Mouse (Mus musculus) kidney, postnatal 36 days (tissue): ENCODE measurements around the gene Ikzf4.

Source experiments
- DNase-seq, 2 experiments: peaks; one replicate each; pipeline ENCODE4 v3.0.0; 2021 to 2022; ENCODE audit warnings: mixed read lengths in 2 of 2

Gene Ikzf4

DNA sequence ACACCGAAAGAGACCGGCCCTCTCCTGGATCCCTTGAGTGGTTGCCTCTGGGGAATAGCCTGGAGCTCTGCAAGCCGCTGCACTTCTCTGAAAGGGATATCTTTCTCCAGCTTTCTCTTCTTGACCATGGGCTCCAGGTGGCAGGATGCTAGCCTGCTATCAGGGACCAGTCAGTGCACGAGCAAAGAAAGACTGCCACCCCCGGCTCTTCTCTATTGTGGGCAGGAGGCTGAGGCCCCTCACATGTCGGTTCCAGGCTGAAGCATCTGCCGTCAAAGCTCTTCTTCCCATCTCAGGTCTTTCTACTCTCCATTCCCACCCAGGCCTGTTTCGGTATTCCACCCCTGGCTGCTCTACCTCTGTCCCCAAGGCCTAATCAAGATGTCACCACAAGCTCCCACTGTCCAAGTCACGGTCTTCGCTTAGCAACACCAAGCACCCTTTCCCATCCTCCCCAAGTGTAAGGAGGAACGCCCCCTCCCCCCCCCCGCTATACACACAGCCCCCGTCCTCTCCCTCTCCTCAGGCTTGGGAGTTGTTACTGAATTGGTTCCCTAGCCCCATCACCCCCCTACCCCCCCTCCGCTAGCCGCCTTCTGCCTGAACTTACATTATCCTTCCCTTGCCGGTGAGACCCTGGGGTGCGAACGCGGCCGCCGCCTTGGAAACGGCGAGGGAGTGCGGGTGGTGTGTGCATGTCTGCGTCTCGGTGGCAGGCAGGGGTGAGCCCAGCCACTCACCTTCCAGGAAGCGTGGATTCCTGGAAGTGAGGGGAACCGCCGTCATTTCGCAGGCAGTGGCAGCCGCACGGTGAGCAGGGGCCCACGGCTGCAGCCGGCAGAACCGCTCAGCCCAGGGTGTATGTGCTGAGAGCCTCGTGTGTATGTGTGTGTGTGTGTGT is at the start of gene Ikzf4:
Gene Ikzf4 (minus strand): TSS at position 881 of the 901 bp plus-strand sequence.
- peak; percentile 23 to 62 for DNase-seq

DNA sequence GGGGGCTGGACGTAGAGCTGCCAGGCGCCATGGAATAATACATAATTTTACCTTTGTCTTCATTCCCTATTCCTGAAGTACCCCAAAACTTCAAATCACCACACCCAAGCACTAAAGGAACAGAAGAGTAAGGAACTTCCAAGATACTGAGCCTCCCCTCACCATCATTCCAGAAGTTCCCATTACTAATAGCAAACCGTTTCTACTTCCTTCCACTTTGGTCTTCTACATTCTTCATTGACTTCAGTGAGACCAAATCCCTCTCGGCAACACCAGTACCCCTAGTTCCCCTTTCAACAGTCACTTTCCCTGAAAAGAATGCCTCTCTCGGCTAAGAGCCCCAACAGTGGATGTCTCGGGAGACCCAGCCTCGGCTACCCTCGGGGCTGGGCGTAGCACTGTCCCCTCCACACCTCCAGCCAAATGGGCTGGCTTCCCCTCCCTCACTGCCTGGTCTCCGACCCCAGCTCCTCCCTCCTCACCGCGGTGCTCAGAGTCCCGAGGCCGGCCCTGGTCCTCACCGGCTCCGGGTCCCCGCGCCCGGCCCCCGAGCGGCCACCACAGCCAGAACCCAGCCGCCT is 49.7 kb upstream of the Ikzf4 start:
- no peak for DNase-seq

DNA sequence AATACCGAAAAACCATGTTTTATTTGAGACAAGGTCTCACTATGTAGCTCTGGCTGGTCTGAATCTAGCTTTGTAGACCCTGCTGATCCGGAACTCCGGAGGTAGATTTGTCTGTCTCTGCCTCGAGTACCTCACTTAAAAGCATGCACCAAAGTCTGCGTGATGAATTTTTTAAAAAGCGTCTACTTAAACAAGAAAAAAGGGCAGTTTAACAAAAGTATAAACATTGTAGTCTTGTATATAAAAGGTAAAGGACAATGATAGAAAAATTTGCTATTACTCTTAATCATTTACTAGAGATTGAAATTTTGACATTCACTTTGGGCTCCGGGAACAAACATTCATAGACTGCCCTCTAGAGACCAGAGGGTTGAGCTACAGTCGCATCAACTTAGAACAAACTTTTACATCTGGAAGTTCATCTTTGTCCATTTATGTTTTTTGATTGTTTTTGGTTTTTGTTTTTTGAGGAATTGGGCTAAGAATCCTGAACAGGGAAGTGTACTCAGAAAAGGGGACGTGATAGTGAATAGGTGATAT is 28.7 kb upstream of the Ikzf4 start:
- DNase-seq, result peak; percentile 52 to 53

DNA sequence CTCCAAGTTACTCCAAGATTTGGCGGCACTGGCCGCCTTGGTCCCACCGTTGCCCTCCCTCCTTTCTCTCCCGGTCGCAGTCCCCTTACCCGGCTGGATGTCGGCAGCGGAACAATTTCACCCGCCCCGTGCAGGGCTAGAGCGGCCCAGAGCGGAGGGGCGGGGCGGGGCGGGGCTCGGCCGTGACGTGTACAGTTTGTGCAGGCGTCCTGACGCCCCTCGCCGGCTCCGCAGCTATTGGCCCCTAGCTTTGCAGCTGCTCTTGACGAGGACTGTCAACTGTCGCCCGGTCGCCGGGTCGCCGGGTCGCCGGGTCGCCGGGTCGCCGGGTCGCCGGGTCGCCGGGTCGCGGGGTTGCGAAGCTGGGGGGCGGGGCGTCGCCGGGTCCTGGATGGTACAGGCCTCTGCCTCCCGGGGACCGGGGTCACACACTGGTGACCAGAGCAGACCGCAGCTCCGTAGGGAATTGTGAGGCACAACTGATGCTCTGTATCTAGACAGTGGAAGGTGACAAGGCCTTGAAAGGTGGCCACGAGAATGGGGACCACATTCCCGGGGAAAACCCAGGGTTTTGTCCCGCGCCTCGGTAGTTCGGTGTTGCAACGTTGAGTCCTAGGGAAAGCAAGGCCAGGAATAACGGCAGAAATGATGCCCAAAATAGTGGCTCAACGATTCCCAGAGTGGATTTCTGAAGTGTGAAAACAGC is 28.1 kb upstream of the Ikzf4 start, which contains the start of gene Suox:
Gene Suox (minus strand): TSS at position 311 of the 706 bp plus-strand sequence.
- peak; percentile 86 to 92 for DNase-seq

DNA sequence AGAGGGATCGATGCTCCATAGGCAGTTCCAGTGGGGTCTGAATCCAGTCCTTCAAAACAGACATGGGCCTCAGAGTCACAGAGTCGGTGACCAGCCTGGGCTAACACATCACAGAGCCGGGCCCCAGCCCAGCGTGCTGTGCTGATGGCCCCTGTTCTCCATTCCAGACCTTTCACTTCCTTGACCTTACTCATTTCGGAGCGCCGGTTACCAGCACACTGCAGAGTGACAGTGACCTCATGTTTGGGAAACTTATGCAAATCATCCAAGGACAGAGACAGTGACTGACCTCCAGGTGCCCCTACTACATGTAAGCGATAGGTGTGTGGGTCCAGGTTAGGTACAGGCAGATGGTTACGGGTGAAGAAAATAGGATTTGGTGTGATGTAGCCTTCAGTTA is 25.4 kb upstream of the Ikzf4 start:
- no peak for DNase-seq

DNA sequence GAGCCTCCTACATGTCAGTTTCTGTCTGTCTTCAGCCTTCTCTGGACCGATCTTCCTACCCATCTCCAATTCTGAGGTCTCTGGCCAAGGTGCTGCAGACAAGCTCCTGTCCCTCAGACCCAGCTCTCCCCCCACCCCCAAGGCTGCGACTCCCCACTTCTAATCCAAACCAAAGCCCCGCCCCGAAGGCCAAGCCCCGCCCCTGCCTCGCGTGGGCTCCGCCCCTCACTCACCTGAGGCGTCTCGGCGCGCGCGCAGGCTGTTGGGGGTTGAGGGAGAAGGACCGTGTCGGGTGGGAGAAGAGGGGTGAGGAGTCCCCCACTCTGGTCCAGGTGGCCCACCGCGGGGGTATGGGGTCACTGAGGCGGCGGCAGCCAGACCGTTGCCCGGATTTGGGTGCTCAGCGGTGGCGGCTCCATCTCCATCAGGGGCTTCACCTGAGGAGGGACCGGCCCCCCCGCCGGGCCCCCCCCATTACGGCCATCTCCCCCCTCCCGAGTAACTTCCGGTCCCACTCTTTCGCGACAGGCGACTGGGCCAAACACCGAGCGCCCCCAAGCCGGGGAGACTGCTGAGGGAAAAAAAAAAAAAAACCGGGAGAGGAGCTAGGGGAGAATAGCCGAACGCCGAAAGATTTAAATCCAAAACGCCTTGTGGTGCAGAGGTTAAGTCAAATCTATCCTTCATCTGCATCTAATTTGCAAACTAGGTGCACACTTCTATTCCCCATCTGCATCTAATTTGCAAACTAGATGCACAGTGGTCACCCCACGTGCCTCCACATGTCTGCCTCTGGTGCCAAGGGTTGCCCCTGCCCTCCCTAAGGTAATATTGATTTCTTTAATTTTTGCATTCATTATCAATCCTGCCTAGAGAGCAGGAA is 23.2 kb upstream of the Ikzf4 start:
- DNase-seq, result peak; percentile 80 to 92

DNA sequence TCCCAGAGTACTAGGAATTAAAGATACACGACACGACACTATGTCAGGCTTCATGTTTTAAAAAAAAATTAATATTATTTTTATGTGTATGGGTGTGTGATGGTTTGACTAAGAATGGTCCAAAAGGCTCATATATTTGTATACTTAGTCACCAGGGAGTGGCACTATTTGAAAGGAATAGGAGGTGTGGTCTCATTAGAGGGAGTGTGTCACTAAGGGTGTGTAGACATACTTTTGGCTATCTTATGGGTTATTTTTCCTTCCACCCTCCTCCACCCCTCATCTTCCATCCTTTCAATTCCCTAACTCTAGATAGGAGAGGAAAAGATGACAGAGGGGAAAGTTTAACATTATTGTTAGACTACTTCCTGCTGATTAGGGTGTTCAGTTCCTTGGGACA is 20.0 kb upstream of the Ikzf4 start:
- no peak for DNase-seq

- no peak for DNase-seq
Measured at GRCm38 (mm10) chr10:128665307-128665706, 19.5 kb upstream of the Ikzf4 start.

- DNase-seq, result no peak
Measured at GRCm38 (mm10) chr10:128664808-128665207, 19.0 kb upstream of the Ikzf4 start.

GRCm38 (mm10) chr10:128663441-128664220 is 17.8 kb upstream of the Ikzf4 start:
- DNase-seq, result no peak

GRCm38 (mm10) chr10:128662465-128662864 is 16.7 kb upstream of the Ikzf4 start:
- no peak for DNase-seq

DNA sequence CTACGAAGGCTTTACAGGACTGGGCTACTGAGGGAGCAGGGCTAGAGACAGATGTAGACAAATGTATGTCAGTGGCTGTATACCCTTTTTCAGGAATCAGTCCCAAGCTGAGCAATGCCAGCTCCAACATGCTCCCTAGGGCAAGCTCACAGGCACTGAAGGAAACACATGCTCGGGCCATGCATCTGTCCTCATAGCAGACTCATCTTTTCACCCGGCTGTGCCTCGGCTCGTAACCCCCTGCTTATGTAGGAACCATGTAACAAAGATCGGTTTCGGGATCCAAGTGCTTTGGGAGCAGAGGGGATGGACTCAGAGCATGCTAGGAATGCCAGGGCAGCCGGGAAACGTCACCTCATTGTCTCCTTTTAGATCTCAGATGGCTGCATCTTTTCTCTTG is 13.7 kb upstream of the Ikzf4 start:
- DNase-seq, result no peak

DNA sequence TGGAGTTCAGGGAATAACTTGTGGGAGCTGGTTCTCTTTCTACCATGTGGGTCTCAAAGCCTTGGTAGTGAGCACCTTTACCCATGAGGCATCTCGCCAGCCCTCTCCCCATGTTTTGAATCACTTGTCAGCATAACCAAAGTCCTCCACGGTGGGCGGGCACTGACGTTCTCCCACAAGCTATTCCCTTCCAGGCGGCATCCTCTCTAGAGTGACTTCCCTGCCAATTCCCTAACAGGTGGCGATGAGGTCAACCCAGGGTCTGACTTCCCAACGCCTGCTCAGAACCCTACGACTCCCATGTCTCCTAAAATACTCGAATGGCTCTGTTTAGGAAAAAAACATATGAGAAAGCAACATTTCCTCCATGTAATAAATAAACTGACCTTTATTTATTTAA is 12.1 kb upstream of the Ikzf4 start:
- DNase-seq, result peak; percentile 56 to 76

GRCm38 (mm10) chr10:128656731-128657130 is 10.9 kb upstream of the Ikzf4 start:
- peak; percentile 31 to 49 for DNase-seq

- DNase-seq, result peak in 1 of 2 experiments; percentile 21
Measured at GRCm38 (mm10) chr10:128655254-128655653, 9.5 kb upstream of the Ikzf4 start.

DNA sequence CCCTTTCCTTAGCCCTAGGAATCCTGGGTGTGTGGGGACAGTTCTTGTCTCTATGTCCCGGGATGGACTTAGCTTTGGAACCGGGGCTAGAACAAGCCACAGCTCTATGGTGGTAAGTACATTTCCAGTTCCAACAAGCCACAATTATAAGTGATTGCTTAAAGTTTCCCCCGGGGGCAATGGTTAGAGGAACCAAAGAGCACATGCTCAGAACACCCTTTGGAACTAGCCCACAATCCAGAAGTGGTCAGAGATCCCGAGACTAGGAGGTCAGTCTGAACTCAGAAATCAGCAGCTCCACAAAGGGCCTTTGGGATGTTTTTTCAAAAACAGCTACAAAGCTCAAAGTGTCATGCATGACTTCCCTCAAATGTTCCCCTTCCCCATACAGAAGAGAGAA is 8.1 kb upstream of the Ikzf4 start:
- DNase-seq, result peak; percentile 58 to 81

- peak; percentile 44 to 66 for DNase-seq
Measured at GRCm38 (mm10) chr10:128646139-128647089, 623 bp upstream of the Ikzf4 start.

DNA sequence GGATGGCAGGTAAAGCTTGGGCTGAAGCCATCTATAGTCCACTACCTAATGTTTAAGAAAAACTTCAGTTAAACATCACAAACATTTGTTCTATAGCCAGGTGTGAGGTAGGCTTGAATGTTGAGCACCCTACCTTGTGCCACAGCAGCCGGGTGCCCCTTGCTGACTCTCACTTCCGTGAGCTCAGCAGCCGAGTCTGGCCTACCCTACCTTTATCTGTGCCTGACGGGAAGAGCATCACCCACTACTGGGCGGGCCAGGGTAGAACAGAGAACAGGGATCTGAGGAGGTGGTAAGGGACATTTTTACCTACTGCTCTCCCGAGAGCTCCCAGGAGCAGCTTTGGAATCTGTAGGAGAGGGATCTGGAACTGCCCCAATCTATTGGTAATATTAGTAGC is 3.0 kb downstream of the Ikzf4 start:
- DNase-seq, result no peak

- DNase-seq, result peak; percentile 35 to 44
Measured at GRCm38 (mm10) chr10:128641871-128642270, 3.9 kb downstream of the Ikzf4 start.

DNA sequence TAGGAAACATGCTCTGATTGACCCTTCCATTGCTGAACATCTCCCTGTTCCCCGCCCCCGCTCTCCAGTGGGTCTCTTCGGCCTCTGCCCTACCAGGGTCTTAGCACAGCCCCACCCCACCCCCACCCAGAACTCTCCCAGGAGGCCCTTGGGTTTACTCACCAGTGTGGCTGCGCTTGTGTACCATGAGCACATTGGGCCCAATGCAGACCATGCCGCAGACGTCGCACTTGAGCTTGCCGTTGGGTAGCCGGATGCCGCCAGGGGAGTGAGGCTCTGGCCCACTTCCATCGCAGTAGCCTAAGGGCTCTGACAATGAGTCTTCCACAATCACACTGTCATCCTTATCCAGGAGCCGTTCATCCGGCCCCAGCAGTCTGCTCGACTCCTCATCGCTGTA is 4.9 kb downstream of the Ikzf4 start:
- no peak for DNase-seq
